Mouse (Mus musculus): ENCODE measurements at regions not wholly inside any gene's neighbourhood (a gene's known extent, or its start where the extent isn't known, plus 50 kb on each side); places are given as distances from the start of the nearest gene placed in this dataset.

DNA sequence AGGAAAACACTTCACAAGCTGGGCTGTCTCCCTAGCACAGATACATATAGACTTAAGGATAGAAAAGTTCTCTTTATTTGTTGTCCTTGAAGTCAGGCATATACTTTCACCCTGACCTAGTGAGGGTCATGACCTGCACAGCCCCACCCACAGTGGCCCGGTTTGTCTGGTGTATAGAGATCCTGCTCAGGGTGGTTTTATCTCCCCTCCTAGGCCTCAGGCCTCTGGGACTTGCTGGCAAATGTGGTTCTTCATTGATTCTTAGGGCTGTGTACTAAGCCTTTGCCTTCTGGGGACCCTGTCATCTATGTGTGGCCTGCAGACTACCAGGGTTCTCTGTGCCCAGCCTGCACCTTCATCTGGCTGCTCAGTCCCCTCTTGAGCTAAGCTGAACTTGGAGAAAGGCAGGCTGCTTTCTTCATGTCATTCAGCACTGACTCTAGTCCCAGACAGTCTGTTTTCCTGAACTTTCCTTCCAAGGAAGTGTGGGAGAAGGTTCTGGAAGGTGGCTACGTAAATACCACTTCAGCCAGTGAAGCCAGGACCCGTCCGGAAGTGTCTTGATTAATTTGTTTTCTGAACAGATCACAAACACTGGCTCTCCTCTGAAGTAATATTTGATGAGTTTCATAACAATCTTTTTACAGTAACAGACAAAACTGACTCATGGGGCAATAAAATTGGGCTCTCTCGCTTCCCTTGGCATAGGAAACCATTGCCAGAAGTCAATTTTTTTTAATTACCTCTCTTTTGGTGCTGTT lies 135.0 kb upstream of the Dapk1 start:
- 92% methylated on average over 5 of the region's 5 CpGs for WGBS
- no peaks in the 10 kb centered on the region for H3K27me3 ChIP-seq (ENCODE audit: insufficient read depth, low read length)
- no peaks in the 10 kb centered on the region for H3K36me3 ChIP-seq (ENCODE audit: insufficient read depth, low read length)
- DNase-seq (ENCODE audit: low spot score): no peak
- H3K9ac ChIP-seq (replicated peaks; ENCODE audit: low read length): no peak overlapping the region
- no peak overlapping the region for H3K27ac ChIP-seq
- H3K9me3 ChIP-seq (ENCODE audit: low read length): no peaks in the 10 kb centered on the region
- H3K4me2 ChIP-seq (ENCODE audit: low read depth, low read length): no peak overlapping the region
- ATAC-seq: no peak
- no peaks in the 10 kb centered on the region for H3K4me1 ChIP-seq (ENCODE audit: insufficient read depth, low read length)
- no peak overlapping the region for H3K4me3 ChIP-seq (ENCODE audit: low read length)
- no peak for TF ChIP-seq CTCF (IDR thresholded peaks at IDR 0.05; ENCODE audit: low read depth)

DNA sequence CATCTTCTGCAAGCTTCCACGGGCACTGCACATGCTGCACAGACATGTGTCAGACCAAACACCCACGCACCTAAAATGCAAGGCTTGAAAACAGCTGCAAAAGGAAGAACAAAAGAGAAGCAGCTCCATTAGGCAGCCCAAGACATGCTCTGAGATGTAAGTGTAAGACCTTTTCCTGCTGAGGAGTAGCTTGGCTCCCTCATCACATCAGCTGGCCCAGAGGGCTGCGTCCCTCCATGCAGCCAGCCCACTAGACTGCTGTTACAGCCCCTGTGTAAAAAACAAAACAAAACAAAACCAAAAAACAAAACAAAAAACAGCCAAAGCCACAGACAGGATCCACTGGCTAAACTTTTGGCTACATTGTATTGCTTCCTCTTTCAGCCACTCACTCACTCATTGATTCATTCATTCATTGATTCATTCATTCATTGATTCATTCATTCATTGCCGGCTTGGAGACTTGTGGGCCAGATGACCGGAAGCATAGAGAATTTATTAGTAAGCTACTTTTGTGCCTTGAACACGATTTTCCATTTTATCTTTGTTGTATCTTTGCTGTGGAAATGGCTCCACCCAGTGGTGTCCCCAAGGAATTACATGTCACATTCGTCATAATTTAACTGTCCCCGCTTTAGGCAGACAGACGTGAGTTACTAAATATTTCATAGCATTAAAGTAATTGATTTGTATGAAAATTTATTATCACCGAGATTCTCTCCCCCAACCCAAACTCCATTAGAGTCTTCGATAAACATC lies 133.7 kb upstream of the Dapk1 start:
- H3K27me3 ChIP-seq (ENCODE audit: insufficient read depth, low read length): no peaks in the 10 kb centered on the region
- H3K9ac ChIP-seq (replicated peaks; ENCODE audit: low read length): no peak overlapping the region
- H3K27ac ChIP-seq: no peak overlapping the region
- peak; percentile 88 for TF ChIP-seq CTCF (IDR thresholded peaks at IDR 0.05; ENCODE audit: low read depth)
- H3K4me1 ChIP-seq (ENCODE audit: insufficient read depth, low read length): no peaks in the 10 kb centered on the region
- H3K9me3 ChIP-seq (ENCODE audit: low read length): no peaks in the 10 kb centered on the region
- ATAC-seq: no peak
- peak; percentile 74 for DNase-seq (ENCODE audit: low spot score)
- H3K4me3 ChIP-seq (ENCODE audit: low read length): no peak overlapping the region
- WGBS: 16% methylated on average over 11 of the region's 11 CpGs
- no peak overlapping the region for H3K4me2 ChIP-seq (ENCODE audit: low read depth, low read length)
- no peaks in the 10 kb centered on the region for H3K36me3 ChIP-seq (ENCODE audit: insufficient read depth, low read length)

DNA sequence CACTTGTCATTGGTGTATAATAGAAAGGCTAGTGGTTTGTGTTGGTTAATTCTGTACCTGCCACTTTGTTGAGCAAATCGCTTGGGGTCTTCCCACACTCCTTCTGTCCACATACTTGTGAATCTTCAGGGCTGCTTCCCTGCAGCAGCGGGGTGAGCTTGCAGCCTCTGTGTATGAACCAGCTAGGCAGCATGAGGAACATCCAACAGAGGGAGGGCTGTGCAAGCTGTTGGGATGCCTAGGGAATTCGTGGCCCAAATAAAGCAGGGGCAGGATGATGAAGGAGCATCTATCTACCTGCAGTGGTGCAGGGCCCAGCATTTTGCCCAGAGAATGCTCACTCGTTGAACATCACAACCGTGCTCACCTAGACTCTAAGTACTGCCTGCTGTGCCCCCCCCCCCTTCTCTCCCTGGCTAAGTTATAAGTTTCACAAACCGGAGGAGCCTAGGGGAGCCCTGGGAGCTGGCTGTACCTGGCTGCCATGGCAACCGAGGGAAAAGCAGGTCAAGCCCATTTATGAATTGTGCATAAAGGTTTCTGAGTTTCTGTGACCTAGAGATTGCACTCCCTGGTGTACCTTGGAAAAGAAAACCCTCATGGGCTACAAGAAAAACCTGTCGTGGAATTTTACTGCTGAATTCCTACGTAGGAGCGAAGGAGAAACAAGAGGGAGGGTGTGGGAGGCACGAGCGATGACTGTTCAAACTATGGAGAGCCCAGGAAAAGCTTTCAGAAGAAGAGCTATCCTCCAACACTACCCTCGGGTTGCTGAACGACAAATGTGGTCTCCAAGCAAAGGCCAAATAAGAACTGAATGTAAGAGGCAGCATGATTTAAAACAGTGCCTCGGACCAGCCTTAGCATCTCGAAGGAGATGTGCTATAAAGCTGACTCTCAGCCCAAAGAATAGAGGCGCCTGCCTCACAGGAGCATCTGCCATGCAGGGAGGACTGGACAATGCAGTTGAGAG lies 131.0 kb upstream of the Dapk1 start:
- Histone ChIP-seq H3K9me3 (ENCODE audit: low read length) (no peaks in the 10 kb centered on the region), H3K4me2 (ENCODE audit: low read depth, low read length) (no peak overlapping the region), H3K4me1 (ENCODE audit: insufficient read depth, low read length) (no peaks in the 10 kb centered on the region), H3K36me3 (ENCODE audit: insufficient read depth, low read length) (no peaks in the 10 kb centered on the region), H3K27me3 (ENCODE audit: insufficient read depth, low read length) (no peaks in the 10 kb centered on the region), H3K4me3 (ENCODE audit: low read length) (no peak overlapping the region), H3K9ac (replicated peaks; ENCODE audit: low read length) (no peak overlapping the region), H3K27ac (0 out of 2 replicates have a peak overlapping the region, but pooled peaks have one; percentile 3)
- TF ChIP-seq CTCF (IDR thresholded peaks at IDR 0.05; ENCODE audit: low read depth): no peak
- 65% methylated on average over 17 of the region's 17 CpGs for WGBS
- DNase-seq (ENCODE audit: low spot score) (peak; percentile 52), ATAC-seq (peak; percentile 60)

DNA sequence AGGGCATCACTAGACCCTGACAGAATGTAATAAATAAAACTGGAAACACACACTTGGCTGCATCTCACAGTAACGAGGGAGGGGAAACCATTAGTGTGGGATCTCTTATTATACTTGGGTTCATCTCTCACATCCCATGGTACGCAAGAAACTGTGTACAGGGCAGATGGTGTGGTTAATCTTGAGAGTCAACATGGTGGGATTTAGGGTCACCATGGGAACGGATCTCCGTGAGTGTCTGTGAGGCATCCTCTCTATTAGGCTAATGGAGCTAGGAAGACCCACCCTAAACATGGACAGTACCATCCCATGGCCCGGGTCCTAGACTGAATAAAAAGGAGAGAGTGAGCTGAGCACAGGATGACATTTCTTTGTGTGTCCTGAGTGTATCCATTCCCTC lies 130.1 kb upstream of the Dapk1 start:
- no peak overlapping the region for H3K4me3 ChIP-seq (ENCODE audit: low read length)
- H3K9me3 ChIP-seq (ENCODE audit: low read length): no peaks in the 10 kb centered on the region
- H3K36me3 ChIP-seq (ENCODE audit: insufficient read depth, low read length): no peaks in the 10 kb centered on the region
- H3K27me3 ChIP-seq (ENCODE audit: insufficient read depth, low read length): no peaks in the 10 kb centered on the region; the same call in 1 of the 2 replicates
- H3K4me2 ChIP-seq (ENCODE audit: low read depth, low read length): no peak overlapping the region
- WGBS: 68% methylated on average over 5 of the region's 5 CpGs
- H3K27ac ChIP-seq: no peak overlapping the region
- DNase-seq (ENCODE audit: low spot score): no peak
- no peaks in the 10 kb centered on the region for H3K4me1 ChIP-seq (ENCODE audit: insufficient read depth, low read length)
- TF ChIP-seq CTCF (IDR thresholded peaks at IDR 0.05; ENCODE audit: low read depth): no peak
- ATAC-seq: no peak
- H3K9ac ChIP-seq (replicated peaks; ENCODE audit: low read length): no peak overlapping the region

DNA sequence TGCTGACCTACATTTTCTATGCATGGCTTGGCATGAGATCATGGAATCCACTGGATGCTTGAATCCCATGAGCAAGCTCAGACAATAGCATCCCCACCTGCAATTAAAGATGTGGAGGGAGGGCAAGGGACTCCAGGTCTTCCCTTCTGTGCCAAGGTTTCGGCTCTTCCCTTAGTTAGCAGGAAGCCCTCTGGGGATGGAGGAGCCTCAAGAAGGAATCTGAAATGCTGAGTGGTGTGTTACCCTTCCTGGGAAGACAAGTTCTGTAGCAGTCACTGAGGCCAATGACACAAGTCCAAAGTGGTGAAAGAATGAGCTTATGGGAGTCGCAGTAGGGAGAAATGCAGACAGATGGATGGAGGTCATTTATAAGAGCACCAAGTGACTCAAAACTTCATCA lies 125.4 kb upstream of the Dapk1 start:
- Histone ChIP-seq H3K36me3 (ENCODE audit: insufficient read depth, low read length) (no peaks in the 10 kb centered on the region), H3K27ac (no peak overlapping the region), H3K9me3 (ENCODE audit: low read length) (no peaks in the 10 kb centered on the region), H3K9ac (replicated peaks; ENCODE audit: low read length) (no peak overlapping the region), H3K4me2 (ENCODE audit: low read depth, low read length) (no peak overlapping the region), H3K4me1 (ENCODE audit: insufficient read depth, low read length) (peaks cover 4% of the 10 kb centered on the region; the same call in 1 of the 2 replicates), H3K27me3 (ENCODE audit: insufficient read depth, low read length) (no peaks in the 10 kb centered on the region; the same call in 1 of the 2 replicates), H3K4me3 (ENCODE audit: low read length) (no peak overlapping the region)
- no peak for TF ChIP-seq CTCF (IDR thresholded peaks at IDR 0.05; ENCODE audit: low read depth)
- ATAC-seq: no peak
- 81% methylated on average over 2 of the region's 2 CpGs for WGBS
- DNase-seq (ENCODE audit: low spot score): no peak

DNA sequence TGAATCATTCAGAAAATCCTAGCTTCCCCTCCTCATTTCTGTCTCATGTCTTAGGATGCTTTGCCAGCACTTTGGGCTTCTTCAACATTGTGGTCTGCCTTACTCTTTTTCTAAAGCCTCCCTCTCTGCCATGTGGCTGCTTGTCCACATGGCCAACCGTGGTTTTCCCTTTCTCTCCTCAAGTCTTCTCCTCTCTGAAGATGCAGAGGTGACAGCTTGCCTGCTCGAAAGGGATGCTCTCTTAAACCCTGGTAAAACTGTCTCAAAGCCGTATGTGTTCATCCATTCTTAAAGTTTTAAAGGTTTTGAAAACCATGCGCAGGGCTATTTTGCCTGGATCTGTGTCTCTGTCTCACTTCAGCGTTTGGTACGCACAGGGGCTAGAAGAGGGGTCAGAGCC lies 123.4 kb upstream of the Dapk1 start:
- 80% methylated on average over 6 of the region's 6 CpGs for WGBS
- Histone ChIP-seq H3K27ac (no peak overlapping the region), H3K4me1 (ENCODE audit: insufficient read depth, low read length) (peaks cover 4% of the 10 kb centered on the region; the same call in 1 of the 2 replicates), H3K4me2 (ENCODE audit: low read depth, low read length) (no peak overlapping the region), H3K36me3 (ENCODE audit: insufficient read depth, low read length) (no peaks in the 10 kb centered on the region), H3K9me3 (ENCODE audit: low read length) (no peaks in the 10 kb centered on the region), H3K27me3 (ENCODE audit: insufficient read depth, low read length) (no peaks in the 10 kb centered on the region; the same call in 1 of the 2 replicates), H3K9ac (replicated peaks; ENCODE audit: low read length) (no peak overlapping the region), H3K4me3 (ENCODE audit: low read length) (no peak overlapping the region)
- ATAC-seq (no peak), DNase-seq (ENCODE audit: low spot score) (no peak)
- no peak for TF ChIP-seq CTCF (IDR thresholded peaks at IDR 0.05; ENCODE audit: low read depth)

Data from hindbrain, postnatal 0 days (tissue).